Mouse (Mus musculus) lung, postnatal 4 days (tissue): ENCODE results near the gene Anapc2.

Experiments used
- DNase-seq, 2 experiments: peaks; one replicate each; pipeline ENCODE4 v3.0.0; 2021

Gene Anapc2

DNA sequence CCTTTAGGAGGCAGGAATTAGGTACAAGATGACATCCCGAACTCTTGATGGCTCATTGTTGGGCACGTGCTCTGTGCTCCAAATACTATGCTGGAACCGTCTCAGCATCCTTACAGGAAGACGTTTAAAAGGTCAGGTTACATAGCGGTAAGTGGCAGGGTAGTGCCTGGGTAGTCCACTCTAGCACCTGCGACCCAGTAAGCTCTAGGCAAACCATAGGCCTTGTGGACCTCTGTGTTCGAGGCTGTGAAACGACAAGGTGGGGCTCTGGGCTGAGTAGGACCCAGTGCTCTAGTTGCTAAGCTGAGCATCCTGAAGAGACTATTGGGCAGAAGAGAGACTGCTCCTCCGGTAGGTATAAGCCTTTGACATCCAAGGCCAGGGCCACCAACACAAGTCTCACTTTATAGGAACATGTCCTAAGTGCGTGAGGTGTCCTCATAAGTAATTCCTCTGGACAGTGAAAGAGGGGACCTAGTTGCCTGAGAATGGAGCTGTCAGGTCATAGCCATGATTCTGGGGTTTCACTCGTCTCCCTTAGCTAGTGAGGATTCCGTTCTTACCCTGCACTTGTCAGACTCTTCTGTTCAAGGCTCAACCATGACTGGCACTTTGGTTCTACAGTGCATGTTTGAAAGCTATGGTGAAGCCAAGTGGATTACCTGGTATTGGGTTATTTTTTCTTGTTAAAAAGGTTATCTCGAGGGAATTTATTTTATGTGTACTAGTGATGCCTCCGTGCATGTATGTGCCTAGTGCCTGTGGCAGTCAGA is 33.5 kb downstream of the Anapc2 start:
- no peak for DNase-seq

DNA sequence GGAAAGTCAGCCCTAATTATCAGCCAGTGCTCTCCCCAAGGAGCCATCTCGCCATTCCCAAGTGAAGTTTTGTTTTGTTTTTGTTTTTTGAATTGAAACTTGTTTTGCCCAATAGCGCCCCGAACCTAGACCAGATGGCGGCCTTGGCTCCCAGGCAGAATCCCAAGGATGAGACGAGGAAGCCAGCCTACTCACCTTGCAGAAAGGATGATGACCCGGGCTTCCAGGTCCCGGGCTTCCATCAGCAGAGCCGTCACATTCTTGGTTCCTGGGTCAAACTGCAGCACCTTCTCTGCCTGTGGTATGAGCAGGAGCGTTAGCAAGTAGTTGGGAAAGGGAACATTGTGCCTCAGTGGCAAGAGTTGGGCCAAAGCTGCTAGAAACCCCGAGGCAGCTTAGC is 37.9 kb downstream of the Anapc2 start:
- no peak for DNase-seq

GRCm38 (mm10) chr2:25310969-25311368 is 38.7 kb downstream of the Anapc2 start:
- DNase-seq, result no peak

DNA sequence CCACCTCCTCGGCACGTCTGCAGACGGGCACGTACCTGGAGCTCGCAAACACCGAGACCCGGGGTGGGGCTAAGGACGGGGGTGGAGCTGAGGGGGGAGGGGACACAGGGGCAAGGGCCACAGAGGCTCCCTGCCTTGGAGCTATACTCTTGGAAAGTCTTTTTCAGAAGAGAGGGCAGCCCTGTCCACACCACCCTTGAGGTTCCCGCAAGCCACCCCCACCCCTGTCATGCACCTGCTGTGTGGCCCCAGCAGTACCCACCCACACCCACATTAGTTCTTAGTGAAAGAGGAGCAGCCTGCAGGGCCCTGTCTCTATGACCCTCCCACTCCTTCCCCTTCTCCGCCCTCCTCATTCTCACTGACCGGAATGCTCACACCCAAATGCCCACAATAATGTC is 39.2 kb downstream of the Anapc2 start:
- DNase-seq, result no peak

DNA sequence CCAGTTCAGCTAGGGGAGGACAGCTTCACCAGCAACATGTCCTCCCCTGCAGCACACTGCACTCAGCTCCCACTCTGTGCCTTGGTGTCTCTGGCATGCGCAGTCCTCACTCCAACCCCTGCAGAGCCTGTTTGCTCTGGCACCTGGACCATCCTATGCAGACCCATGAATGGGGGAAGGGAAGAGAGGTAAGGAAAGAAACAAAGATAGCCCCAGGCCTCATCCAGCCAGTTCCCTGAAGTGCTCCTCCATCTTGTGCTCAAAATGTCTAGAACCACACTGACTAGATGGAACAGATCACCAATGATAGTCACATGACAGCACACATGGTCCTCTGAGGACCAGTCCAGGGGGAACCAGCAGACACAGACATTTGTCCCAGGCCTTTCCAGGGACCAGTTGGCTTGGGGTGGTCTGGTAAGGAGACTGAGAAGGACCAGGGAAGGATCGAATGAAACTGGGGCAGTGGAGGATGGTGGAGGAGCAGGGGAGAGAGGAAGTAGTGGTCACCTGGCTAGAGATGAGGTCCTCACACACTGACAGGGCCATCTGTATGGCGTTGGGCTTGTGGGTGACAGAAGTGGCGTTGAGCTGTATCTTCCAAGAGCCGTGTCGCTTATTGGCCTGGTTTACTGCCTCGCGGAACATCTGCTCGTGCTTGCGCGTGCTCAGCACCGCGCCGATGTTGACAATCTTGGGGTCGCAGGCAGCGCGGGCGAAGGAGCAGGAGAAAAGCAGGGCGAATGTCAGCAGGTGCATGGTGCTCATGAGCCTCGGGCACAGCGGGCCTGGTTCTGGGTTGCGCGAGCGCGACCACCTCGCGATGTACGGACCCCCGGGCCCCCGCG is 46.1 kb downstream of the Anapc2 start:
- no peak for DNase-seq

- peak; percentile 66 to 68 for DNase-seq
Measured at GRCm38 (mm10) chr2:25318971-25319773, 46.9 kb downstream of the Anapc2 start, which contains the start of gene Grin1. Gene Grin1, minus strand, starts transcription at chr2:25319187.

GRCm38 (mm10) chr2:25320084-25320483 is 47.8 kb downstream of the Anapc2 start:
- DNase-seq, result no peak

- no peak for DNase-seq
Measured at GRCm38 (mm10) chr2:25326036-25326435, 53.8 kb downstream of the Anapc2 start.

DNA sequence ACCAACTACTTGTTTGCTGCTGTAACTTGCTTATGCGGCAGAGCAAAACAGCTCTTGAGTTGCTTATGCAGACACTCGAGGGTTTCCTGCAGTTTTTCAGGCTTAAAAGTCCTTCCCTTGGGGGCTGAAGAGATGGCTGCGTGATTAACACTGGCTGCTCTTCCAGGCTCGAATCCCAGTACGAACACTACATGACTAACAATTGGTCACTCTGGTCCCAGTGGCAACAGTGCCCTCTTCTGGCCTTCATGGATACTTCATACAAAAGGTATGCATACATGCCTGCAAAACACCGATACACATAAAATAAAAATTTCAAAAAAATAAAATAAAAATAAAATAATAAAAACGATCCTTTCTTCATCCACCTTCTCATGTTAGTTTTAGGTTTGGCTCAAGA is 56.2 kb downstream of the Anapc2 start:
- peak in 1 of 2 experiments; percentile 28 for DNase-seq

DNA sequence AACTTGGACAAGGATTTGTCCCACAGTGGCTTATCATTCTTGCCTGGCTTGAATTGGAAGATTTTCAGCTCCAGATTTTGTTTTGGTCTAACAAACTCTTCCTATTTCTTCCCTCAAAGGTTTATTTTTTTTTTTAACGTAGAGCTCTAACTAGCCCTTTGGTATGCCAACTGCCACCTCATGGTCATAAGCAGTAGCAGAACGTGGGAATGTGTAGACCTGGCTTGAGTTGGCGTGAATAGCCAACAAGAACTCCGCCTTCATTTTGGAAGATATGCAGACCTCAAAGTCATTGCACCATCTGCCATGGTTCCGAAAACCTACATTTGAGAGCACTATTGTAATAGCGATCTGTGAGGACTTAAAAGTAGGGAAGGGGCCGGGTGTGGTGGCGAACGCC is 59.2 kb downstream of the Anapc2 start:
- DNase-seq, result no peak

DNA sequence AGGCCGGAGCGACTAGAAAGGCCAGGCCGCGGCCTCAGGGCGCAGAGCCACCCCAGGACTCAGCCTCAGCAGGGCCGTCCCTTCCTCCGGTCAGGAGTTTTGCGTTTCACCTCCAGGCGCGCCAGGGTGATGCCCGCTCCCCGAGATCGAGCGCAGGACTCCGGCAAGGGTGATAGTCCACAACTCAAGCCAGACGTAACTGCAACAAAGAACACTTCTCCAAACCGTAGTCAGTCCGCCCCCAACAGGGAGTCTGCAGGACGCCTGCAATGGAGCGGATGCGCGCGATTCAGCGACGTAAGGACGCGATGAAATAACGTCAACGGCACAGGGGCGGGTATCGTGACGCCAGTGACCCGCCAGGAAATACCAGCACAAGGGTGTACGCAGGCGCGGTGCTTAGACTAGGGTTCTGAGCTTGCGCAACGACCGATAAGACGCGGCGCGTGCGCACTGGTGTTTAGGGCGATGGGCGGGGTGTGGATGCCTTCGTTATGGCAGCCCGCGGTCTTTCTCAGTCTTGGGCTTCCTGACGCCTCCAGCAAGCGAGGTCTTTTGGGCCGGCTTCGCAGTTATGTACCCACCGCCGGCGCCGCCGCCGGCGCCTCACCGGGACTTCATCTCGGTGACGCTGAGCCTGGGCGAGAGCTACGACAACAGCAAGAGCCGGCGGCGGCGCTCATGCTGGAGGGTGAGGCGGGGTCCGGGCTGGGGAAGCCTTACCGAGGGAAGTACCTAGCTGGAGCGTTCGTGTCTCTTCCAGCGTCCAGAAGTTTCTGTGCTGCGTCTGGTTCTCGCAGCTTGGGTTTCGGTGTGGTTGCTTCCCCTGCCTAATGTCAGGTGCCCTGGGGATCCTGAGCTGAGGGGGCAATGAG is 60.2 kb downstream of the Anapc2 start, which contains the start of gene Man1b1:
Gene Man1b1 (plus strand): TSS at position 53 of the 875 bp plus-strand sequence.
- DNase-seq, result peak; percentile 99

DNA sequence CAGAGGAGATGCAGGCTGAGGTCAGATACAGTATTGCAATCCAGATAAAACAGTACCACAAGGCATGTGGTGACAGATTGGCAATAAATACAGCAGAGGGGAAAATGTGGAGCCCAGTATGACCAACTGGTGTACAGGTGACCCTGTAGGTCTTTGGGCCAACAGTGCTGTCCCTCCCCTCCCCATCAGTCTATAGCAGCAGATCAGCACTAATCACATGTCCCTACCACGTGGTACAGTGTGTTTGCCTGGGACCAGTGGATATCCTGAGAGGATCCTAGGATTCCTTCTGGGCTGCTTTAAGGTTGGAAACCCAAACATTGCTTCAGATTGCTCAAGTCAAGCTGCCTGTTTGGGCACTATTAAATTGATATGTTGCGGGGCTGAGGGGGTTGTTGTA is 61.3 kb downstream of the Anapc2 start:
- DNase-seq, result no peak
